Mouse (Mus musculus) heart, embryonic 14.5 days (tissue): ENCODE results near the gene Hcn2. TPM values are rescaled to one million over a fixed set of nuclear protein-coding genes. Genes with fewer than 3 reads are reported as not detected.

Experiments
- ATAC-seq: fragments of 200-750 bp; cut with Nextera tagmentation; 2 replicates; pipeline ENCODE4 v1.8.0; 2017; ENCODE audit warnings: low read depth, moderate TSS enrichment; ENCODE audit not compliant: insufficient number of reproducible peaks, insufficient read depth, low FRiP score
- H3K27ac ChIP-seq, 2 experiments: fragments of 200-500 bp in 1 of 2; fragments of 300-500 bp in 1 of 2; sonication (generic) in 1 of 2; replicated peaks in 1 of 2; 2 replicates each; pipeline ENCODE4 v1.5.1; 2012 to 2014; ENCODE audit warnings: low read depth in 2 of 2, low read length in 2 of 2, control low read depth in 1 of 2, mild to moderate bottlenecking in 1 of 2, mixed read lengths in 1 of 2; ENCODE audit not compliant: control insufficient read depth in 1 of 2, insufficient read depth in 1 of 2
- H3K27me3 ChIP-seq: fragments of 300-500 bp; sonication (generic); 2 replicates; pipeline ENCODE4 v1.6.1; 2014; ENCODE audit warnings: mild to moderate bottlenecking, low read length, control low read depth; ENCODE audit not compliant: control insufficient read depth, insufficient read depth
- H3K36me3 ChIP-seq: fragments of 300-500 bp; sonication (generic); 2 replicates; pipeline ENCODE4 v1.6.1; 2014; ENCODE audit warnings: mild to moderate bottlenecking, control low read depth, low read length, mixed read lengths; ENCODE audit not compliant: control insufficient read depth, insufficient read depth
- H3K4me1 ChIP-seq, 2 experiments: fragments of 200-500 bp in 1 of 2; fragments of 300-500 bp in 1 of 2; sonication (generic) in 1 of 2; 2 replicates each; pipeline ENCODE4 v1.6.1; 2012 to 2014; ENCODE audit warnings: low read length in 2 of 2, control low read depth in 1 of 2, mixed read lengths in 1 of 2; ENCODE audit not compliant: control insufficient read depth in 2 of 2, insufficient read depth in 2 of 2
- H3K4me2 ChIP-seq: fragments of 300-500 bp; sonication (generic); 2 replicates; pipeline ENCODE4 v1.6.1; 2014; ENCODE audit warnings: mild to moderate bottlenecking, low read length
- H3K4me3 ChIP-seq, 2 experiments: fragments of 200-500 bp in 1 of 2; fragments of 300-500 bp in 1 of 2; sonication (generic) in 1 of 2; 2 replicates each; pipeline ENCODE4 v1.5.1; 2012 to 2014; ENCODE audit warnings: low read length in 2 of 2, mild to moderate bottlenecking in 2 of 2, control low read depth in 1 of 2, low read depth in 1 of 2, moderate library complexity in 1 of 2; ENCODE audit not compliant: control insufficient read depth in 1 of 2, insufficient read depth in 1 of 2
- H3K9ac ChIP-seq: fragments of 300-500 bp; sonication (generic); 2 replicates; pipeline ENCODE4 v1.6.1; 2014; ENCODE audit warnings: mild to moderate bottlenecking, low read length
- H3K9me3 ChIP-seq: fragments of 300-500 bp; sonication (generic); 2 replicates; pipeline ENCODE4 v1.6.1; 2016; ENCODE audit warnings: low read length, control low read depth; ENCODE audit not compliant: control insufficient read depth
- WGBS: fragments of 180-500 bp; shearing (Covaris S2); extraction: QIAGEN DNeasy Blood & Tissue Kit; methylation state at CpG from one replicate; pipeline ENCODE4 v1.1.7; 2014; 5-methylcytosine and 5-hydroxymethylcytosine counted together
- polyA plus RNA-seq: library from polyadenylated mRNA; unstranded; fragments of >200 nt; fragmentation: Nextera tagmentation; extraction: Ambion mirVana; gene quantifications from 2 replicates; pipeline ENCODE4 v1.2.1, GENCODE M21; 2014

Gene Hcn2
- polyA plus RNA-seq, 1 experiment from 2014 or later: 0.05 TPM

- 45% methylated on average over 11 of the region's 11 CpGs for WGBS
- Histone ChIP-seq H3K4me1 (peaks cover 6 to 12% of the 10 kb centered on the region in 2 experiments; a peak in 3 of 4 replicates), H3K9ac (no peak overlapping the region), H3K4me3 (no peak overlapping the region), H3K9me3 (no peaks in the 10 kb centered on the region), H3K36me3 (no peaks in the 10 kb centered on the region), H3K4me2 (no peak overlapping the region), H3K27ac (no peak overlapping the region), H3K27me3 (no peaks in the 10 kb centered on the region)
- no peak for ATAC-seq
Measured at GRCm38 (mm10) chr10:79726090-79726489, 9.7 kb downstream of the Hcn2 start.

- no peak overlapping the region for H3K9ac ChIP-seq
- 67% methylated on average over 28 of the region's 28 CpGs for WGBS
- H3K4me1 ChIP-seq: peaks cover 6 to 10% of the 10 kb centered on the region in 2 experiments; a peak in 3 of 4 replicates
- no peaks in the 10 kb centered on the region for H3K27me3 ChIP-seq
- H3K27ac ChIP-seq: no peak overlapping the region
- no peaks in the 10 kb centered on the region for H3K36me3 ChIP-seq
- no peak for ATAC-seq
- H3K4me3 ChIP-seq: no peak overlapping the region
- H3K9me3 ChIP-seq: peaks cover 4% of the 10 kb centered on the region; the same call in 1 of the 2 replicates
- no peak overlapping the region for H3K4me2 ChIP-seq
Measured at GRCm38 (mm10) chr10:79728323-79729249, 12.2 kb downstream of the Hcn2 start.

GRCm38 (mm10) chr10:79729357-79729965, 13.0 kb downstream of the Hcn2 start:
- Histone ChIP-seq H3K9ac (0 out of 2 replicates have a peak overlapping the region, but pooled peaks have one; percentile 11), H3K4me2 (no peak overlapping the region), H3K4me3 (no peak overlapping the region)

GRCm38 (mm10) chr10:79732500-79732899, 16.1 kb downstream of the Hcn2 start:
- Histone ChIP-seq H3K9me3 (peaks cover 22% of the 10 kb centered on the region), H3K36me3 (peaks cover 33% of the 10 kb centered on the region), H3K27me3 (peaks cover 8% of the 10 kb centered on the region; the same call in 1 of the 2 replicates), H3K27ac (no peak overlapping the region), H3K4me2 (no peak overlapping the region), H3K4me1 (peaks cover 2 to 4% of the 10 kb centered on the region in 2 experiments; a peak in 3 of 4 replicates), H3K4me3 (no peak overlapping the region), H3K9ac (no peak overlapping the region)
- no peak for ATAC-seq
- WGBS: 95% methylated on average over 1 of the region's 1 CpGs

More at GRCm38 (mm10) chr10:79729357-79729965, 13.0 kb downstream of the Hcn2 start:
- Histone ChIP-seq H3K36me3 (peaks cover 7% of the 10 kb centered on the region), H3K27ac (no peak overlapping the region), H3K27me3 (no peaks in the 10 kb centered on the region), H3K9me3 (peaks cover 4% of the 10 kb centered on the region; the same call in 1 of the 2 replicates), H3K4me1 (peaks cover 2 to 4% of the 10 kb centered on the region in 2 experiments; a peak in 3 of 4 replicates)
- ATAC-seq: no peak
- WGBS: 63% methylated on average over 13 of the region's 13 CpGs

GRCm38 (mm10) chr10:79733847-79734246, 17.4 kb downstream of the Hcn2 start:
- WGBS: 78% methylated on average over 15 of the region's 15 CpGs
- H3K9ac ChIP-seq: no peak overlapping the region
- ATAC-seq: no peak
- H3K4me2 ChIP-seq: no peak overlapping the region
- H3K36me3 ChIP-seq: peaks cover 46% of the 10 kb centered on the region
- peaks cover 8% of the 10 kb centered on the region; the same call in 1 of the 2 replicates for H3K27me3 ChIP-seq
- peaks cover 2 to 4% of the 10 kb centered on the region in 2 experiments; a peak in 3 of 4 replicates for H3K4me1 ChIP-seq
- H3K9me3 ChIP-seq: peaks cover 35% of the 10 kb centered on the region
- H3K27ac ChIP-seq: no peak overlapping the region
- no peak overlapping the region for H3K4me3 ChIP-seq

- H3K9me3 ChIP-seq: peaks cover 50% of the 10 kb centered on the region
- ATAC-seq: no peak
- peaks cover 61% of the 10 kb centered on the region for H3K36me3 ChIP-seq
- no peak overlapping the region for H3K27ac ChIP-seq
- H3K4me1 ChIP-seq: no peaks in the 10 kb centered on the region
- H3K9ac ChIP-seq: no peak overlapping the region
- peaks cover 8% of the 10 kb centered on the region; the same call in 1 of the 2 replicates for H3K27me3 ChIP-seq
- no peak overlapping the region for H3K4me3 ChIP-seq
- 25% methylated on average over 42 of the region's 52 CpGs for WGBS
- peak overlapping the region; percentile 25; the same call in 1 of the 2 replicates for H3K4me2 ChIP-seq
Measured at GRCm38 (mm10) chr10:79735361-79735760, 18.9 kb downstream of the Hcn2 start.

- H3K36me3 ChIP-seq: peaks cover 75% of the 10 kb centered on the region
- WGBS: 81% methylated on average over 14 of the region's 14 CpGs
- peaks cover 57% of the 10 kb centered on the region for H3K9me3 ChIP-seq
Measured at GRCm38 (mm10) chr10:79736706-79737105, 20.3 kb downstream of the Hcn2 start.

More at GRCm38 (mm10) chr10:79736706-79737105, 20.3 kb downstream of the Hcn2 start:
- ATAC-seq: no peak
- Histone ChIP-seq H3K4me3 (no peak overlapping the region), H3K4me1 (no peaks in the 10 kb centered on the region), H3K27ac (no peak overlapping the region), H3K4me2 (no peak overlapping the region), H3K9ac (no peak overlapping the region), H3K27me3 (peaks cover 8% of the 10 kb centered on the region; the same call in 1 of the 2 replicates)
